Mouse (Mus musculus): ENCODE measurements at regions not wholly inside any gene's neighbourhood (a gene's known extent, or its start where the extent isn't known, plus 50 kb on each side); places are given as distances from the start of the nearest gene placed in this dataset.

GRCm38 (mm10) chr3:157842872-157843271 is 82.0 kb downstream of the Cth start:
- 93% methylated on average over 3 of the region's 3 CpGs for WGBS
- Histone ChIP-seq H3K27me3 (ENCODE audit: low read depth, poor library complexity, severe bottlenecking) (no peaks in the 10 kb centered on the region), H3K9me3 (replicated peaks) (no peaks in the 10 kb centered on the region), H3K4me1 (no peaks in the 10 kb centered on the region), H3K36me3 (no peaks in the 10 kb centered on the region), H3K4me3 (no peak overlapping the region), H3K27ac (no peak overlapping the region)
- no peak for DNase-seq (ENCODE audit: low spot score)

GRCm38 (mm10) chr3:157841164-157841719 is 83.6 kb downstream of the Cth start:
- no peak overlapping the region for H3K4me3 ChIP-seq
- H3K27ac ChIP-seq: no peak overlapping the region
- no peaks in the 10 kb centered on the region for H3K4me1 ChIP-seq
- H3K27me3 ChIP-seq (ENCODE audit: low read depth, poor library complexity, severe bottlenecking): no peaks in the 10 kb centered on the region
- no peak for DNase-seq (ENCODE audit: low spot score)
- no peaks in the 10 kb centered on the region for H3K9me3 ChIP-seq (replicated peaks)
- WGBS: 76% methylated on average over 2 of the region's 2 CpGs
- H3K36me3 ChIP-seq: no peaks in the 10 kb centered on the region

- Histone ChIP-seq H3K27me3 (ENCODE audit: low read depth, poor library complexity, severe bottlenecking) (no peaks in the 10 kb centered on the region), H3K4me1 (no peaks in the 10 kb centered on the region), H3K9me3 (replicated peaks) (no peaks in the 10 kb centered on the region), H3K27ac (no peak overlapping the region), H3K4me3 (no peak overlapping the region), H3K36me3 (no peaks in the 10 kb centered on the region)
- DNase-seq (ENCODE audit: low spot score): no peak
- WGBS: 69% methylated on average over 3 of the region's 3 CpGs
Measured at GRCm38 (mm10) chr3:157804307-157804706, 120.6 kb downstream of the Cth start.

GRCm38 (mm10) chr3:157803356-157803755 is 121.5 kb downstream of the Cth start:
- H3K36me3 ChIP-seq: no peaks in the 10 kb centered on the region
- no peak for DNase-seq (ENCODE audit: low spot score)
- no peak overlapping the region for H3K4me3 ChIP-seq
- no peaks in the 10 kb centered on the region for H3K4me1 ChIP-seq
- H3K27ac ChIP-seq: no peak overlapping the region
- no peaks in the 10 kb centered on the region for H3K27me3 ChIP-seq (ENCODE audit: low read depth, poor library complexity, severe bottlenecking)
- 85% methylated on average over 4 of the region's 4 CpGs for WGBS
- H3K9me3 ChIP-seq (replicated peaks): no peaks in the 10 kb centered on the region

- DNase-seq (ENCODE audit: low spot score): no peak
- 77% methylated on average over 4 of the region's 4 CpGs for WGBS
Measured at GRCm38 (mm10) chr3:157787559-157788256, 137.2 kb downstream of the Cth start.

GRCm38 (mm10) chr3:157781071-157781470 is 143.8 kb downstream of the Cth start:
- no peaks in the 10 kb centered on the region for H3K4me1 ChIP-seq
- H3K36me3 ChIP-seq: no peaks in the 10 kb centered on the region
- H3K9me3 ChIP-seq (replicated peaks): no peaks in the 10 kb centered on the region
- H3K27ac ChIP-seq: no peak overlapping the region
- no peaks in the 10 kb centered on the region for H3K27me3 ChIP-seq (ENCODE audit: low read depth, poor library complexity, severe bottlenecking)
- DNase-seq (ENCODE audit: low spot score): no peak
- WGBS: 82% methylated on average over 4 of the region's 4 CpGs
- no peak overlapping the region for H3K4me3 ChIP-seq

More at GRCm38 (mm10) chr3:157787559-157788256, 137.2 kb downstream of the Cth start:
- no peak overlapping the region for H3K4me3 ChIP-seq
- no peaks in the 10 kb centered on the region for H3K27me3 ChIP-seq (ENCODE audit: low read depth, poor library complexity, severe bottlenecking)
- H3K4me1 ChIP-seq: no peaks in the 10 kb centered on the region
- H3K9me3 ChIP-seq (replicated peaks): no peaks in the 10 kb centered on the region
- H3K36me3 ChIP-seq: no peaks in the 10 kb centered on the region
- no peak overlapping the region for H3K27ac ChIP-seq

GRCm38 (mm10) chr3:157777779-157778178 is 147.1 kb downstream of the Cth start:
- Histone ChIP-seq H3K36me3 (no peaks in the 10 kb centered on the region), H3K4me1 (no peaks in the 10 kb centered on the region), H3K27ac (no peak overlapping the region), H3K4me3 (no peak overlapping the region), H3K27me3 (ENCODE audit: low read depth, poor library complexity, severe bottlenecking) (no peaks in the 10 kb centered on the region), H3K9me3 (replicated peaks) (no peaks in the 10 kb centered on the region)
- DNase-seq (ENCODE audit: low spot score): no peak
- WGBS: 87% methylated on average over 1 of the region's 1 CpGs

- Histone ChIP-seq H3K27ac (no peak overlapping the region), H3K36me3 (no peaks in the 10 kb centered on the region), H3K9me3 (replicated peaks) (no peaks in the 10 kb centered on the region), H3K4me1 (no peaks in the 10 kb centered on the region), H3K27me3 (ENCODE audit: low read depth, poor library complexity, severe bottlenecking) (no peaks in the 10 kb centered on the region), H3K4me3 (no peak overlapping the region)
- 72% methylated on average over 6 of the region's 6 CpGs for WGBS
- no peak for DNase-seq (ENCODE audit: low spot score)
Measured at GRCm38 (mm10) chr3:157763487-157764199, 161.2 kb downstream of the Cth start.

- no peaks in the 10 kb centered on the region for H3K9me3 ChIP-seq (replicated peaks)
- H3K4me3 ChIP-seq: no peak overlapping the region
- no peaks in the 10 kb centered on the region for H3K27me3 ChIP-seq (ENCODE audit: low read depth, poor library complexity, severe bottlenecking)
- no peak for DNase-seq (ENCODE audit: low spot score)
- H3K36me3 ChIP-seq: no peaks in the 10 kb centered on the region
- 95% methylated on average over 1 of the region's 1 CpGs for WGBS
- no peak overlapping the region for H3K27ac ChIP-seq
- no peaks in the 10 kb centered on the region for H3K4me1 ChIP-seq
Measured at GRCm38 (mm10) chr3:157759856-157760255, 165.0 kb downstream of the Cth start.

GRCm38 (mm10) chr3:157754826-157755225 is 170.1 kb downstream of the Cth start:
- DNase-seq (ENCODE audit: low spot score): no peak
- H3K27me3 ChIP-seq (ENCODE audit: low read depth, poor library complexity, severe bottlenecking): no peaks in the 10 kb centered on the region
- no peaks in the 10 kb centered on the region for H3K4me1 ChIP-seq
- no peak overlapping the region for H3K4me3 ChIP-seq
- WGBS: 89% methylated on average over 4 of the region's 4 CpGs
- no peaks in the 10 kb centered on the region for H3K9me3 ChIP-seq (replicated peaks)
- no peak overlapping the region for H3K27ac ChIP-seq
- H3K36me3 ChIP-seq: no peaks in the 10 kb centered on the region

GRCm38 (mm10) chr3:157750266-157750665 is 174.6 kb downstream of the Cth start:
- no peak overlapping the region for H3K27ac ChIP-seq
- H3K9me3 ChIP-seq (replicated peaks): no peaks in the 10 kb centered on the region
- WGBS: 79% methylated on average over 3 of the region's 3 CpGs
- no peak overlapping the region for H3K4me3 ChIP-seq
- no peak for DNase-seq (ENCODE audit: low spot score)
- no peaks in the 10 kb centered on the region for H3K4me1 ChIP-seq
- H3K27me3 ChIP-seq (ENCODE audit: low read depth, poor library complexity, severe bottlenecking): no peaks in the 10 kb centered on the region
- H3K36me3 ChIP-seq: no peaks in the 10 kb centered on the region

GRCm38 (mm10) chr3:157748395-157749037 is 176.4 kb downstream of the Cth start:
- Histone ChIP-seq H3K27me3 (ENCODE audit: low read depth, poor library complexity, severe bottlenecking) (no peaks in the 10 kb centered on the region), H3K9me3 (replicated peaks) (no peaks in the 10 kb centered on the region), H3K4me3 (no peak overlapping the region), H3K4me1 (no peaks in the 10 kb centered on the region), H3K36me3 (no peaks in the 10 kb centered on the region), H3K27ac (no peak overlapping the region)
- DNase-seq (ENCODE audit: low spot score): no peak
- 78% methylated on average over 3 of the region's 3 CpGs for WGBS

- H3K9me3 ChIP-seq (replicated peaks): no peaks in the 10 kb centered on the region
- H3K27ac ChIP-seq: no peak overlapping the region
- H3K4me3 ChIP-seq: no peak overlapping the region
- H3K27me3 ChIP-seq (ENCODE audit: low read depth, poor library complexity, severe bottlenecking): no peaks in the 10 kb centered on the region
- H3K4me1 ChIP-seq: no peaks in the 10 kb centered on the region
- no peak for DNase-seq (ENCODE audit: low spot score)
- no peaks in the 10 kb centered on the region for H3K36me3 ChIP-seq
- 97% methylated on average over 1 of the region's 1 CpGs for WGBS
Measured at GRCm38 (mm10) chr3:157743000-157743399, 176.3 kb downstream of the Ptger3 start.

Data from limb, embryonic 10.5 days (tissue).